Mouse (Mus musculus): Measurements from ENCODE around the gene Myo1c. TPM values are rescaled to one million over a fixed set of nuclear protein-coding genes. Genes with fewer than 3 reads are reported as not detected.

Myo1c gene
- total RNA-seq, 2 experiments from 2014 or later, result 151 to 153 TPM

DNA sequence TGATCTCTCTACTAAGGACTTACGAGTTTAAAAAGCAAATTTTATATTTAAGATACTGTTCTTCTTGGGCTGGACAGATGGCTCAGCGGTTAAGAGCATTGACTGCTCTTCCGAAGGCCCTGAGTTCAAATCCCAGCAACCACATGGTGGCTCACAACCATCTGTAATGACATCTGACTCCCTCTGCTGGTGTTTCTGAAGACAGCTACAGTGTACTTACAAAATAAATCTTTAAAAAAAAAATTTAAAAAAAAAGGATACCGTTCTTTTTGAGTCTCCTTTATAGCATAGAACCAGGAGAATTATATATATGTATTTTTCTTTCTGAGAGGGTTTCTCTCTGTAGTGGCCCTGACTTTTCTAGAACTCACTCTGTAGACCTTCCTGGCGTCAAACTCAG is 50.3 kb downstream of the Myo1c start:
- no peak for DNase-seq
- intact Hi-C loops (cut with DNase I), result no loop called here

DNA sequence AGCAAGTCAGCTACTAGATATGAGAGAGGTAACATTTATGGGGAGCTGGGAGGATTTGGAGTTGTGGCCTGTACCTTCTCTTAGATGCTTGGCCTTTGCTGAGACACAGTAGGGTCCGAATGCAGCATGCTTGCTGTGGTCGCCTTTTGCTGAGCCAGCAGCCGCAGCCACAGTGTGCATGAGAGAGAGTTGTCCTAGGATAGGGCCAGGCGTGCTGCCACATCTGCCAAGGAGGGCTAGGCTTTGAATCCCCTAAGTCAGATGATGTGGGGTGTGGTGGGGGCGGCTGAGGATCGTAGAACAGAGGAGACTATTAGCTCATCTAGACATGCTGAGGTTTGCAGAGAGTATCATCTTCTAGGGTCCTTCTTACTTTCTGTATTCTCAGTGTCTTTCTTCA is 52.5 kb downstream of the Myo1c start:
- intact Hi-C loops (cut with DNase I), result no loop called here
- DNase-seq, result no peak

DNA sequence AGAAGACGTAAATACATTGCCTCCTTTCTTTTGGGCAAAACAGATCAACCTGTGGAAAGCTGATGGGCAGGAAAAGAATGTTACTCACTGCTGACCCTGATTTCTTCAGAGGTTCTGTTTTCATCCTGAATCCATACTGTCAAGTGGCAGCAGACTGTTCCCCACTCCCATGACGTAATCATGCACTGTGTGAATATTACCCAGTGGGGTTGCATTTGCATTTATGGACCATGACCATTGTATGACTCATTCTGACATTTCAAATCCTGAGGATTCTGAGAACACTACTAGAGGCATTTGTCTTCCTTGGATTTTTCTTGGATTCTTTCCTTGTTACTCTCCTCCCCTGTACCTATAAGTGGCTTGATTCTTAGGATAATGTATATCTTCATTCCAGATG is 53.4 kb downstream of the Myo1c start:
- intact Hi-C loops (cut with DNase I), result no loop called here

GRCm38 (mm10) chr11:75713949-75714348 is 63.6 kb downstream of the Myo1c start:
- intact Hi-C loops (cut with DNase I), result loop anchor here (5.0 kb wide), 2 partner anchors 253 to 453 kb away; no protein-coding TSS in a partner anchor
- DNase-seq, result peak; percentile 28 to 39

More for the DNA sequence above, 53.4 kb downstream of the Myo1c start:
- DNase-seq, result no peak

GRCm38 (mm10) chr11:75715556-75715955 is 65.3 kb downstream of the Myo1c start:
- DNase-seq, result no peak
- intact Hi-C loops (cut with DNase I), result no loop called here

GRCm38 (mm10) chr11:75716661-75717325 is 66.5 kb downstream of the Myo1c start:
- DNase-seq, result no peak
- intact Hi-C loops (cut with DNase I), result no loop called here

DNA sequence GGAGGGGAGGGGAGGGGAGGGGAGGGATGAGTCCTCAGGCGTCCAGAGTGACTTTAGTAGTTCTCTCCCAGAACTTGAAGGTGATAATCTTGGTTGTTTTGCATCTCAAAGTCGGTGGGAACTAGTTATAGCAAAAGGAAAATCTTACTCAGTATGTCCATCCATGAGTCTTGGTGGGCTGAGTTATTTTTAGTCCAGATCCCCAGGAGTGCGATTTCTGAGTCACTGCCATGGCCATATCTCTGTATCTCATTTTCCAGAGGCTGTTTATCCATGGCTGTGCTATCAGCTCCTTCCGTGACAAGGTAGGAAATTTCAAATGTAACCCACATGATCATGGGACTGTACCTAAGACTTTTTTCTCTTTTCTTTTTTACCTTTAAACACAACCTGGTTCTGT is 72.0 kb downstream of the Myo1c start:
- no peak for DNase-seq
- intact Hi-C loops (cut with DNase I), result no loop called here

Other genes starting within 250 kb of the Myo1c start
- gene Serpinf1, start 227.8 kb upstream of the Myo1c start, total RNA-seq (2021), result 10 to 100 TPM; 23.6 to 29.0 TPM
- not detected for gene Serpinf2, start 210.9 kb upstream of the Myo1c start, total RNA-seq (2021)
- gene Wdr81, start 195.8 kb upstream of the Myo1c start, total RNA-seq (2021), result 1 to 10 TPM; 7.8 to 8.3 TPM
- 1 to 10 TPM; 8.1 to 9.3 TPM for gene Tlcd2, start 188.8 kb upstream of the Myo1c start, total RNA-seq (2021)
- 100 to 1,000 TPM; 103 to 109 TPM for gene Prpf8, start 163.7 kb upstream of the Myo1c start, total RNA-seq (2021)
- gene Rilp, start 140.4 kb upstream of the Myo1c start, total RNA-seq (2021), result 10 to 100 TPM; 32.2 to 34.5 TPM
- gene Scarf1, start 137.0 kb upstream of the Myo1c start, total RNA-seq (2021), result 10 to 100 TPM; 15.9 to 17.8 TPM
- gene Slc43a2, start 118.8 kb upstream of the Myo1c start, total RNA-seq (2021), result 10 to 100 TPM; 14.2 to 17.3 TPM
- 100 to 1,000 TPM; 146 to 150 TPM for gene Pitpna, start 62.4 kb upstream of the Myo1c start, total RNA-seq (2021)
- gene Inpp5k, start 19.5 kb upstream of the Myo1c start, total RNA-seq (2021), result 10 to 100 TPM; 35.4 to 37.3 TPM
- gene Crk, start 28.8 kb downstream of the Myo1c start, total RNA-seq (2021), result 100 to 1,000 TPM; 108 to 112 TPM
- 100 to 1,000 TPM; 738 to 749 TPM for gene Ywhae, start 82.4 kb downstream of the Myo1c start, total RNA-seq (2021)
- under 1 TPM; 0.40 to 0.41 TPM for gene Doc2b, start 145.5 kb downstream of the Myo1c start, total RNA-seq (2021)